15 mouse cellular contexts compared by ENCODE assay signal in the genomic region with DNA sequence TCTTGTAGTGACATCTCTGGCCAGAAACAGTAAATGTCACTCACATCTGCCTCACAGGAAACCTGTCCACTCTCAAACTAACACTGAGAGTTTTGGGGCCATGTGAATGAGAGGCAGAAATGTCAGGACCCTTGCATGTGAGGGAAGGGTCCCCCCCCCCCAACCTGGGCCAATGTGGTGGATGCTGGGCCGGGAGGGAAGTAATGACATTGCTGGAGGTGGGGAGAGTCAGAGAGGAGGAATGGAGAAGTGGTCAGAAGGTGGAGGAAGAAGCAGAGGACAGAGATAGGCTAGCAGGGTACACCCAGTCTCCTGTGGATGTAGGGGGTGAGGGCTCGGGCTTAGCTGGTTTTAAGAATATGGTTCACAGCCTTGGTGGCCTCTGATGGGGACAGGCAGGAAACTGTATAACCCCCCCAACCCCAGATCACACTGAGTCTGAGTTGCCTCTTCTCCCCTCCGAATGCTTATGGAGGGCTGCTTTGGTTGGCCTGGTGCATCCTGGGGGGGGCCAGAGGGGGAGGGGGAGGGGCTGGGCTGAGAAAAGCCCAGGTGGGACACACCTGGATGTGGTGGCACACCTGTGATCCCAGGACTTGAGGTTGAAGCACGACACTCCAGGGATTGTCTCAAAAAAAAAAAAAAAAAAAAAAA. TPM values are rescaled to one million over a fixed set of nuclear protein-coding genes. Genes with fewer than 3 reads are reported as not detected.
DNase-seq lines count a peak whose midpoint lies in the region; ATAC-seq lines count a peak whose summit lies in the region.
"Had no signal": no experiment of that assay in that cellular context is flagged by ENCODE, and none has a peak within 500 bp of the region (broad histone marks: within the 10 kb centered on the region; RNA-seq: fewer than 3 reads in every experiment).

No protein-coding gene starts in this region.

- H3K27me3 ChIP-seq in intestine, embryonic 16.5 days (replicated peaks; ENCODE audit: control insufficient read depth, insufficient read depth, low read length) = no peaks in the 10 kb centered on the region
- H3K27me3 ChIP-seq in hindbrain, embryonic 10.5 days (ENCODE audit: insufficient read depth, poor library complexity, severe bottlenecking) = peaks cover 21% of the 10 kb centered on the region
- H3K27me3 ChIP-seq: embryonic facial prominence, embryonic 15.5 days; limb, embryonic 13.5 days had no signal

- H3K36me3 ChIP-seq in intestine, embryonic 16.5 days (ENCODE audit: control insufficient read depth, insufficient read depth, low read length) = no peaks in the 10 kb centered on the region
- peaks cover 14% of the 10 kb centered on the region for H3K36me3 ChIP-seq in hindbrain, embryonic 10.5 days
- H3K36me3 ChIP-seq: embryonic facial prominence, embryonic 15.5 days had no signal

- 56% methylated on average over 4 of the region's 4 CpGs for WGBS in intestine, embryonic 16.5 days
- WGBS in hindbrain, embryonic 10.5 days = 69% methylated on average over 4 of the region's 4 CpGs

- DNase-seq in CD4-positive, CD25-positive, alpha-beta regulatory T cell, adult 2 months (ENCODE audit: low read depth, low spot score) = peak; percentile 47
- DNase-seq in B cell, adult 2 months = peak; percentile 36 to 41
- peak; percentile 66 for DNase-seq in induced T-regulatory cell, adult 2 months (ENCODE audit: low read depth)
- DNase-seq in hindbrain, embryonic 10.5 days (ENCODE audit: low spot score) = no peak
- no peak for DNase-seq in kidney, postnatal 25 days
- DNase-seq: cerebellum, postnatal 36 days; gastrocnemius, postnatal 14 days; lung, postnatal 14 days; right cerebral cortex, postnatal 25 days had no signal

- no peak overlapping the region for H3K27ac ChIP-seq in intestine, embryonic 16.5 days (ENCODE audit: low read length)
- no peak overlapping the region for H3K27ac ChIP-seq in hindbrain, embryonic 10.5 days
- H3K27ac ChIP-seq: embryonic facial prominence, embryonic 15.5 days; limb, embryonic 13.5 days had no signal

- H3K4me2 ChIP-seq in intestine, embryonic 16.5 days (ENCODE audit: low read depth, low read length) = no peak overlapping the region

- no peak overlapping the region for H3K9ac ChIP-seq in intestine, embryonic 16.5 days (ENCODE audit: low read depth, low read length)
- H3K9ac ChIP-seq: embryonic facial prominence, embryonic 15.5 days; limb, embryonic 13.5 days had no signal

- H3K9me3 ChIP-seq in intestine, embryonic 16.5 days (ENCODE audit: control insufficient read depth, low read length) = no peaks in the 10 kb centered on the region
- H3K9me3 ChIP-seq in hindbrain, embryonic 10.5 days = no peaks in the 10 kb centered on the region
- H3K9me3 ChIP-seq: embryonic facial prominence, embryonic 15.5 days; limb, embryonic 13.5 days had no signal

- no peak overlapping the region for H3K4me3 ChIP-seq in intestine, embryonic 16.5 days (ENCODE audit: low read length)
- H3K4me3 ChIP-seq in hindbrain, embryonic 10.5 days = no peak overlapping the region
- H3K4me3 ChIP-seq: limb, embryonic 13.5 days had no signal

- ATAC-seq in CD4-positive, CD25-positive, alpha-beta regulatory T cell, adult 4 months = no peak
- ATAC-seq in megakaryocyte progenitor cell, adult 5-6 weeks (replicated peaks; ENCODE audit: poor library complexity) = peak; percentile 52
- no peak for ATAC-seq in intestine, embryonic 16.5 days
- ATAC-seq: forebrain, embryonic 16.5 days had no signal

- peaks cover 16% of the 10 kb centered on the region for H3K4me1 ChIP-seq in intestine, embryonic 16.5 days (ENCODE audit: control insufficient read depth, insufficient read depth, low read length)
- H3K4me1 ChIP-seq in hindbrain, embryonic 10.5 days (replicated peaks) = peaks cover 20% of the 10 kb centered on the region

RNA-seq across cellular contexts. Expression of a gene that starts 2.0 kb away (rescaled TPM):
- 10 to 100 TPM; 30.3 to 34.6 TPM for polyA plus RNA-seq in CD4-positive, CD25-positive, alpha-beta regulatory T cell, adult 4 months (2017; shearing (Covaris generic))
- 38.0 and 50.6 TPM in 2 replicates for total RNA-seq in megakaryocyte progenitor cell, adult 5-6 weeks (2015)
- total RNA-seq in megakaryocyte progenitor cell, adult 5-6 weeks (2017) = 142 and 149 TPM in 2 replicates
- 3.0 and 3.6 TPM in 2 replicates for polyA plus RNA-seq in intestine, embryonic 16.5 days (2015; fragmentation: Nextera tagmentation; extraction: Ambion mirVana)
- polyA plus RNA-seq in hindbrain, embryonic 10.5 days (2016; fragmentation: Nextera tagmentation; extraction: Ambion mirVana) = 3.4 and 4.3 TPM in 2 replicates

RNA-seq across cellular contexts. Expression of a gene that starts 22.9 kb away (rescaled TPM):
- polyA plus RNA-seq in CD4-positive, CD25-positive, alpha-beta regulatory T cell, adult 4 months (2017; shearing (Covaris generic)) = 1 to 10 TPM; 2.6 to 4.6 TPM
- total RNA-seq in megakaryocyte progenitor cell, adult 5-6 weeks (2015) = 7.4 and 7.7 TPM in 2 replicates
- total RNA-seq in megakaryocyte progenitor cell, adult 5-6 weeks (2017) = 1.9 and 2.7 TPM in 2 replicates
- polyA plus RNA-seq in intestine, embryonic 16.5 days (2015; fragmentation: Nextera tagmentation; extraction: Ambion mirVana) = 2.2 and 2.3 TPM in 2 replicates
- polyA plus RNA-seq in hindbrain, embryonic 10.5 days (2016; fragmentation: Nextera tagmentation; extraction: Ambion mirVana) = 1.8 and 2.0 TPM in 2 replicates

RNA-seq across cellular contexts. Expression of a gene that starts 32.7 kb away (rescaled TPM):
- 1 to 10 TPM; 2.9 to 5.5 TPM for polyA plus RNA-seq in CD4-positive, CD25-positive, alpha-beta regulatory T cell, adult 4 months (2017; shearing (Covaris generic))
- total RNA-seq in megakaryocyte progenitor cell, adult 5-6 weeks (2015) = 11.8 and 13.1 TPM in 2 replicates
- 13.5 and 18.5 TPM in 2 replicates for total RNA-seq in megakaryocyte progenitor cell, adult 5-6 weeks (2017)
- 22.1 and 23.7 TPM in 2 replicates for polyA plus RNA-seq in intestine, embryonic 16.5 days (2015; fragmentation: Nextera tagmentation; extraction: Ambion mirVana)
- polyA plus RNA-seq in hindbrain, embryonic 10.5 days (2016; fragmentation: Nextera tagmentation; extraction: Ambion mirVana) = 36.1 and 39.8 TPM in 2 replicates

Comparison
In these comparisons a context has a peak if more than half of its experiments do, and no peak if none do; other contexts are left out.
1. DNase-seq: peak in CD4-positive, CD25-positive, alpha-beta regulatory T cell, adult 2 months (single experiment), B cell, adult 2 months (2 of 2) and induced T-regulatory cell, adult 2 months (single experiment); none in hindbrain, embryonic 10.5 days (single experiment) and kidney, postnatal 25 days (0 of 2).